Mouse (Mus musculus): ENCODE measurements around the gene Ctnnd2. TPM values are rescaled to one million over a fixed set of nuclear protein-coding genes. Genes with fewer than 3 reads are reported as not detected.

The Ctnnd2 gene
- polyA plus RNA-seq, 1 experiment, result 0.02 TPM

DNA sequence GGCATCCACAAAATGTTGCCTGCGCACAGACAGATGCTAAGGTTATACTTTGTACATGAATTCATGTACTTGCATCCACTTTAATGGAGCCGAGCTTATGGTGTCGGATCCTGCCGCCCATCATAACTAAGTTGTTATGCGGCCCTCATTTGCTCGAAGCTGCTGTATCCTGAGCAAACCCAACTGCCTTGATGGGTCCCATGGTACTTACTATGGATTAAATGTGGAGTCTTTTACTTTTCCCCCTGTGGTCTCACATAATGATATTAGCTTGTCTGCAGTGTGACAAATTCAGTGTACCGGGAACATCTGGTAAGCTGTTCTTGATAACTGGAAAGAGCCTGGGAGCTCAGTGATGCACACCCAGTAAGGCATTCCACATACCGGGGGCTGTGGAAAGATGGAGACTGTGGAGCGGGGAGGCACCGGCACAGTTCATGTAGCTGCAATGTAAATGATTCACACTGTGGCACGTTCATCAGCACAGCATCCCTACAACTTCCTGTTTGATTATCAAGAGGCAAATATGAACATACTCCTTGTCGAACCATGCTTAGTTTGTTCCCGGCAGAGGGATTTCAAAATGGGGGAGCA lies 294.7 kb downstream of the Ctnnd2 start:
- H3K4me3 ChIP-seq, result no peak overlapping the region
- no peaks in the 10 kb centered on the region for H3K79me2 ChIP-seq (ENCODE audit: control insufficient read depth, insufficient read depth)
- no peak overlapping the region for H3ac ChIP-seq (ENCODE audit: control insufficient read depth, insufficient read length)
- TF ChIP-seq MAX (IDR thresholded peaks at IDR 0.05; ENCODE audit: low read depth) (no peak), E2F4 (IDR thresholded peaks at IDR 0.05; ENCODE audit: insufficient read depth) (no peak), SRF (IDR thresholded peaks at IDR 0.05; ENCODE audit: control insufficient read depth, insufficient read length, low read depth) (no peak), POLR2AphosphoS2 (IDR thresholded peaks at IDR 0.05; ENCODE audit: insufficient read length, low read depth) (no peak), MYOD1 (IDR thresholded peaks at IDR 0.05; ENCODE audit: control insufficient read depth in 1 of 3, insufficient read length in 2 of 3, low read depth in 2 of 3) (no peak), POLR2A (IDR thresholded peaks at IDR 0.05; ENCODE audit: insufficient read length, low read depth) (no peak), CEBPB (IDR thresholded peaks at IDR 0.05; ENCODE audit: insufficient read depth, poor library complexity, severe bottlenecking) (no peak), TCF12 (IDR thresholded peaks at IDR 0.05; ENCODE audit: insufficient read depth, poor library complexity, severe bottlenecking) (no peak), USF1 (IDR thresholded peaks at IDR 0.05; ENCODE audit: low read depth) (no peak), MYOG (IDR thresholded peaks at IDR 0.05; ENCODE audit: control insufficient read depth in 1 of 3, insufficient read depth in 1 of 3, insufficient read length in 2 of 3, low read depth in 2 of 3) (no peak), TCF3 (IDR thresholded peaks at IDR 0.05; ENCODE audit: insufficient read length, low read depth) (no peak), REST (IDR thresholded peaks at IDR 0.05; ENCODE audit: insufficient read depth, insufficient read length) (no peak)
- no peaks in the 10 kb centered on the region for H3K36me3 ChIP-seq (ENCODE audit: control insufficient read depth, insufficient read depth)
- no peaks in the 10 kb centered on the region for H3K27me3 ChIP-seq (ENCODE audit: control insufficient read depth, insufficient read depth, insufficient read length)
- H3K4me2 ChIP-seq (ENCODE audit: low read depth), result no peak overlapping the region

- H3K79me2 ChIP-seq (ENCODE audit: control insufficient read depth, insufficient read depth), result no peaks in the 10 kb centered on the region
- H3K36me3 ChIP-seq (ENCODE audit: control insufficient read depth, insufficient read depth), result no peaks in the 10 kb centered on the region
- TF ChIP-seq USF1 (IDR thresholded peaks at IDR 0.05; ENCODE audit: low read depth) (no peak), E2F4 (IDR thresholded peaks at IDR 0.05; ENCODE audit: insufficient read depth) (no peak), TCF3 (IDR thresholded peaks at IDR 0.05; ENCODE audit: insufficient read length, low read depth) (no peak), POLR2AphosphoS2 (IDR thresholded peaks at IDR 0.05; ENCODE audit: insufficient read length, low read depth) (no peak), MYOG (IDR thresholded peaks at IDR 0.05; ENCODE audit: control insufficient read depth in 1 of 3, insufficient read depth in 1 of 3, insufficient read length in 2 of 3, low read depth in 2 of 3) (no peak), MYOD1 (IDR thresholded peaks at IDR 0.05; ENCODE audit: control insufficient read depth in 1 of 3, insufficient read length in 2 of 3, low read depth in 2 of 3) (no peak), POLR2A (IDR thresholded peaks at IDR 0.05; ENCODE audit: insufficient read length, low read depth) (no peak)
- H3K4me3 ChIP-seq, result no peak overlapping the region
- no peak overlapping the region for H3K4me2 ChIP-seq (ENCODE audit: low read depth)
- no peaks in the 10 kb centered on the region for H3K27me3 ChIP-seq (ENCODE audit: control insufficient read depth, insufficient read depth, insufficient read length)
- no peak overlapping the region for H3ac ChIP-seq (ENCODE audit: control insufficient read depth, insufficient read length)
These were observed 296.4 kb downstream of the Ctnnd2 start for GRCm38 (mm10) chr15:30468773-30469172.

DNA sequence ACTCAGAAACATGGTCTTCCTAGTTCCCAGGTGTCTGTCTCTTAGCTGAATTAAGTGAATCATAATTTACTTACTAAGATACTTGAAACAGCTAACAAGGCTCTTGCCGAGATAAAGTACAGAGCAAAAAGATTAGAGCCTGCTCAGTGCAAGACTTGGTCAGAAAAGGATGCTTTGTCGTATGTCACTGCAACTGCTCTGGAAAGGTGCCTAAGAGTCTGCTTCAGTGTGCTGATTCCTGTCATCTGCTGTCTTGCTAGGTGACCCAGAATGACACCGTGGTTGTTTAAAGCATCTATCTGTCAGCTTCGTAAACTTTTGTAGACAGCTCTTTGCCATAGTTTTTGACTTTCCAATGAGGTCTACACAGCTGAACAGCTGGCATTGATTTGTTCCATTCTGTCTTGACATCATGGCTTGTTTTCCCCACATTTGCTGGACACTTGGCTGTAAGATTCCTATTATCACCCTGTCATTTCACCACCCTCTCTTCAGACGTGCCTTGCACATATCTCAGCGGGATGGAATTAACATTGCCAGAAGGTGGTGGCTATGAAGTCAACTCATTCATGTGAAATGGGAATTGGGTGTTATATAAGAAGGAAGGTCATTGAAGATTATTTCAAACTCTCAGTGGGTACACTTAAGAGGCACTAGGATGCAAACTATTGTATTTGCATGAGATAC lies 299.0 kb downstream of the Ctnnd2 start:
- H3K4me3 ChIP-seq, result no peak overlapping the region
- H3K4me2 ChIP-seq (ENCODE audit: low read depth), result no peak overlapping the region
- H3K27me3 ChIP-seq (ENCODE audit: control insufficient read depth, insufficient read depth, insufficient read length), result no peaks in the 10 kb centered on the region
- TF ChIP-seq SRF (IDR thresholded peaks at IDR 0.05; ENCODE audit: control insufficient read depth, insufficient read length, low read depth), result no peak
- no peak for TF ChIP-seq MYOD1 (IDR thresholded peaks at IDR 0.05; ENCODE audit: control insufficient read depth in 1 of 3, insufficient read length in 2 of 3, low read depth in 2 of 3)
- no peak for TF ChIP-seq MYOG (IDR thresholded peaks at IDR 0.05; ENCODE audit: control insufficient read depth in 1 of 3, insufficient read depth in 1 of 3, insufficient read length in 2 of 3, low read depth in 2 of 3)
- no peak for TF ChIP-seq TCF12 (IDR thresholded peaks at IDR 0.05; ENCODE audit: insufficient read depth, poor library complexity, severe bottlenecking)
- TF ChIP-seq REST (IDR thresholded peaks at IDR 0.05; ENCODE audit: insufficient read depth, insufficient read length), result no peak
- no peak for TF ChIP-seq TCF3 (IDR thresholded peaks at IDR 0.05; ENCODE audit: insufficient read length, low read depth)
- no peak for TF ChIP-seq POLR2A (IDR thresholded peaks at IDR 0.05; ENCODE audit: insufficient read length, low read depth)
- no peak for TF ChIP-seq E2F4 (IDR thresholded peaks at IDR 0.05; ENCODE audit: insufficient read depth)
- no peak for TF ChIP-seq USF1 (IDR thresholded peaks at IDR 0.05; ENCODE audit: low read depth)
- TF ChIP-seq POLR2AphosphoS2 (IDR thresholded peaks at IDR 0.05; ENCODE audit: insufficient read length, low read depth), result no peak
- TF ChIP-seq MAX (IDR thresholded peaks at IDR 0.05; ENCODE audit: low read depth), result no peak
- no peak for TF ChIP-seq CEBPB (IDR thresholded peaks at IDR 0.05; ENCODE audit: insufficient read depth, poor library complexity, severe bottlenecking)
- H3K36me3 ChIP-seq (ENCODE audit: control insufficient read depth, insufficient read depth), result no peaks in the 10 kb centered on the region
- no peak overlapping the region for H3ac ChIP-seq (ENCODE audit: control insufficient read depth, insufficient read length)
- no peaks in the 10 kb centered on the region for H3K79me2 ChIP-seq (ENCODE audit: control insufficient read depth, insufficient read depth)

GRCm38 (mm10) chr15:30480676-30481075 lies 308.3 kb downstream of the Ctnnd2 start:
- Histone ChIP-seq H3K27me3 (ENCODE audit: control insufficient read depth, insufficient read depth, insufficient read length) (no peaks in the 10 kb centered on the region), H3K4me2 (ENCODE audit: low read depth) (no peak overlapping the region), H3K4me3 (no peak overlapping the region), H3K79me2 (ENCODE audit: control insufficient read depth, insufficient read depth) (no peaks in the 10 kb centered on the region), H3K36me3 (ENCODE audit: control insufficient read depth, insufficient read depth) (no peaks in the 10 kb centered on the region), H3ac (ENCODE audit: control insufficient read depth, insufficient read length) (no peak overlapping the region)
- no peak for TF ChIP-seq MYOG (IDR thresholded peaks at IDR 0.05; ENCODE audit: control insufficient read depth in 1 of 3, insufficient read depth in 1 of 3, insufficient read length in 2 of 3, low read depth in 2 of 3)
- no peak for TF ChIP-seq POLR2A (IDR thresholded peaks at IDR 0.05; ENCODE audit: insufficient read length, low read depth)

- H3ac ChIP-seq (ENCODE audit: control insufficient read depth, insufficient read length), result no peak overlapping the region
- no peaks in the 10 kb centered on the region for H3K36me3 ChIP-seq (ENCODE audit: control insufficient read depth, insufficient read depth)
- no peaks in the 10 kb centered on the region for H3K79me2 ChIP-seq (ENCODE audit: control insufficient read depth, insufficient read depth)
- no peak overlapping the region for H3K4me3 ChIP-seq
- H3K4me2 ChIP-seq (ENCODE audit: low read depth), result no peak overlapping the region
- H3K27me3 ChIP-seq (ENCODE audit: control insufficient read depth, insufficient read depth, insufficient read length), result no peaks in the 10 kb centered on the region
- TF ChIP-seq USF1 (IDR thresholded peaks at IDR 0.05; ENCODE audit: low read depth) (no peak), REST (IDR thresholded peaks at IDR 0.05; ENCODE audit: insufficient read depth, insufficient read length) (no peak), POLR2A (IDR thresholded peaks at IDR 0.05; ENCODE audit: insufficient read length, low read depth) (no peak), MYOG (IDR thresholded peaks at IDR 0.05; ENCODE audit: control insufficient read depth in 1 of 3, insufficient read depth in 1 of 3, insufficient read length in 2 of 3, low read depth in 2 of 3) (no peak), MAX (IDR thresholded peaks at IDR 0.05; ENCODE audit: low read depth) (no peak), TCF3 (IDR thresholded peaks at IDR 0.05; ENCODE audit: insufficient read length, low read depth) (no peak), SRF (IDR thresholded peaks at IDR 0.05; ENCODE audit: control insufficient read depth, insufficient read length, low read depth) (no peak), TCF12 (IDR thresholded peaks at IDR 0.05; ENCODE audit: insufficient read depth, poor library complexity, severe bottlenecking) (no peak), CEBPB (IDR thresholded peaks at IDR 0.05; ENCODE audit: insufficient read depth, poor library complexity, severe bottlenecking) (no peak), POLR2AphosphoS2 (IDR thresholded peaks at IDR 0.05; ENCODE audit: insufficient read length, low read depth) (no peak), MYOD1 (IDR thresholded peaks at IDR 0.05; ENCODE audit: control insufficient read depth in 1 of 3, insufficient read length in 2 of 3, low read depth in 2 of 3) (no peak)
These were observed 334.1 kb downstream of the Ctnnd2 start for GRCm38 (mm10) chr15:30506476-30506875.
